9 mouse cellular contexts compared by ENCODE assay signal in genomic region chr14:75635350-75635749, GRCm38 (mm10). TPM values are rescaled to one million over a fixed set of nuclear protein-coding genes. Genes with fewer than 3 reads are reported as not detected.
A peak's percentile ranks its signal among the peaks of the same experiment; 100 is the strongest.
DNase-seq lines count a peak whose midpoint lies in the region; ATAC-seq lines count a peak whose summit lies in the region.
"Had no signal": no experiment of that assay in that cellular context is flagged by ENCODE, and none has a peak within 500 bp of the region (broad histone marks: within the 10 kb centered on the region; RNA-seq: fewer than 3 reads in every experiment).

No protein-coding gene starts in this region.

- DNase-seq in ovary, adult 18-20 months (ENCODE audit: low spot score) = peak; percentile 26
- DNase-seq in ovary, postnatal 10 days (ENCODE audit: low spot score) = no peak
- DNase-seq in cerebellum, adult 18-20 months = peak; percentile 79
- DNase-seq in heart, postnatal 14 days = peak; percentile 40 to 51
- peak; percentile 56 for DNase-seq in left cerebral cortex, postnatal 4 days
- no peak for DNase-seq in spleen, postnatal 36 days (ENCODE audit: low spot score in 2 of 2)
- no peak for DNase-seq in gastrocnemius, postnatal 25 days

- intact Hi-C loops in heart, postnatal 14 days (cut with DNase I) = no loop called here
- intact Hi-C loops in left cerebral cortex, postnatal 4 days (cut with DNase I) = loop anchor here (10.0 kb wide), 1 partner anchor 441 kb away; no protein-coding TSS in a partner anchor

- no peak for ATAC-seq in granulocyte monocyte progenitor cell, adult 5-6 weeks (replicated peaks; ENCODE audit: poor library complexity, severe bottlenecking)

RNA-seq across cellular contexts. Expression of gene Erich6b, which starts 6.7 kb away (rescaled TPM):
- not detected for total RNA-seq in heart, postnatal 14 days (2021)
- not detected for total RNA-seq in left cerebral cortex, postnatal 4 days (2021)
- total RNA-seq in granulocyte monocyte progenitor cell, adult 5-6 weeks (2014; fragmentation: Nextera tagmentation) = not detected in 2 replicates
- total RNA-seq in granulocyte monocyte progenitor cell, adult 5-6 weeks (2017) = not detected in 2 replicates
- not detected for total RNA-seq in gastrocnemius, postnatal 25 days (2021)
- total RNA-seq: neutrophil, adult 5-6 weeks had no signal

RNA-seq across cellular contexts. Expression of gene Spert, which starts 42.4 kb away (rescaled TPM):
- not detected for total RNA-seq in heart, postnatal 14 days (2021)
- not detected for total RNA-seq in left cerebral cortex, postnatal 4 days (2021)
- total RNA-seq in granulocyte monocyte progenitor cell, adult 5-6 weeks (2014; fragmentation: Nextera tagmentation) = not detected in 2 replicates
- total RNA-seq in granulocyte monocyte progenitor cell, adult 5-6 weeks (2017) = not detected in 2 replicates
- not detected for total RNA-seq in gastrocnemius, postnatal 25 days (2021)
- total RNA-seq: neutrophil, adult 5-6 weeks had no signal

Comparison
In these comparisons a context has a peak if more than half of its experiments do, and no peak if none do; other contexts are left out.
1. DNase-seq: peak in ovary, adult 18-20 months (single experiment), cerebellum, adult 18-20 months (2 of 2), heart, postnatal 14 days (2 of 2) and left cerebral cortex, postnatal 4 days (single experiment); none in ovary, postnatal 10 days (single experiment), spleen, postnatal 36 days (0 of 2) and gastrocnemius, postnatal 25 days (single experiment).